Mouse (Mus musculus) embryonic fibroblast, embryonic 13.5 days (primary cell): ENCODE data around the gene Akap2. TPM values are rescaled to one million over a fixed set of nuclear protein-coding genes. Genes with fewer than 3 reads are reported as not detected.
"Not testable (repeated sequence)": the region's sequence is repeated elsewhere in the genome, so short reads cannot be mapped to it uniquely, and the experiment has no call there.

ENCODE experiments used
- H3K27ac ChIP-seq: 2 replicates; pipeline ENCODE4 v1.5.1; 2012; ENCODE audit warnings: low read length, control low read depth, inconsistent platforms; ENCODE audit not compliant: insufficient read depth
- H3K4me1 ChIP-seq: 2 replicates; pipeline ENCODE4 v1.6.1; 2011; ENCODE audit warnings: low read length; ENCODE audit not compliant: control insufficient read depth, insufficient read depth
- H3K4me3 ChIP-seq: 2 replicates; pipeline ENCODE4 v1.5.1; 2011; ENCODE audit warnings: mild to moderate bottlenecking, control low read depth, low read length; ENCODE audit not compliant: insufficient read depth
- CTCF ChIP-seq: IDR thresholded peaks from 2 replicates; pipeline ENCODE4 v1.5.1; 2011; ENCODE audit warnings: mild to moderate bottlenecking, control low read depth, low read length, moderate library complexity, borderline replicate concordance; ENCODE audit not compliant: insufficient read depth
- POLR2A ChIP-seq: IDR thresholded peaks from 2 replicates; pipeline ENCODE4 v1.6.1; 2011; ENCODE audit warnings: low read depth, mild to moderate bottlenecking, control low read depth, low read length, moderate library complexity
- polyA plus RNA-seq: library from polyadenylated mRNA; stranded (reverse); fragments of >200 nt; gene quantifications from 2 replicates; pipeline ENCODE4 v1.2.4, GENCODE M21; 2011; ENCODE audit warnings: low read depth; ENCODE audit not compliant: missing spikeins, insufficient read length

Gene Akap2
- polyA plus RNA-seq, 1 experiment = 127 TPM

- Histone ChIP-seq H3K27ac (peak overlapping the region; percentile 87), H3K4me3 (no peak overlapping the region), H3K4me1 (peaks cover 23% of the 10 kb centered on the region)
- no peak for TF ChIP-seq CTCF
- TF ChIP-seq POLR2A = no peak
These were observed 148.6 kb downstream of the Akap2 start for GRCm38 (mm10) chr4:57866088-57866487.

- TF ChIP-seq CTCF (no peak), POLR2A (no peak)
- Histone ChIP-seq H3K4me3 (no peak overlapping the region), H3K27ac (peak overlapping the region; percentile 87), H3K4me1 (peaks cover 21% of the 10 kb centered on the region)
These were observed 149.5 kb downstream of the Akap2 start for GRCm38 (mm10) chr4:57866990-57867389.

DNA sequence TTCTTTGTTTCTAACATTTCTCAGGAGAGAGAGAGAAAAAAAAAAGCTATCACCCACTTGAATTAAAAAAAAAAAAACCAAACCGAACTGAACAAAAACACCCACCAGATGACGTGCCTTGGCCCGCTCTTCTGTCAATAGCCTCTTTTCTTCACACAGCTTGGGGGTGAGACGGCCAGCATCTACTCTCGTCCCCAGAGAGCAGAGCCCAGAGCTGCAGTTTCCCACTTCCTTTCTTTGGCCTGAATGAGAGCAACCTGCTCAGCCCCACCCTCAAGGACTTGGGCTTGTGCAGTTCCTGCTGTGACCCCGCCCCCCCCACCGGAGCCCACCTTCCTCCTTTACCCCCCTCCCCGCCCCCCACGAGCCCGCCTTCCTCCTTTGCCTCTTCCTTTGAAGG lies 150.0 kb downstream of the Akap2 start:
- peak overlapping the region; percentile 87 for H3K27ac ChIP-seq
- peaks cover 17% of the 10 kb centered on the region for H3K4me1 ChIP-seq
- no peak for TF ChIP-seq CTCF
- TF ChIP-seq POLR2A = no peak
- no peak overlapping the region for H3K4me3 ChIP-seq

DNA sequence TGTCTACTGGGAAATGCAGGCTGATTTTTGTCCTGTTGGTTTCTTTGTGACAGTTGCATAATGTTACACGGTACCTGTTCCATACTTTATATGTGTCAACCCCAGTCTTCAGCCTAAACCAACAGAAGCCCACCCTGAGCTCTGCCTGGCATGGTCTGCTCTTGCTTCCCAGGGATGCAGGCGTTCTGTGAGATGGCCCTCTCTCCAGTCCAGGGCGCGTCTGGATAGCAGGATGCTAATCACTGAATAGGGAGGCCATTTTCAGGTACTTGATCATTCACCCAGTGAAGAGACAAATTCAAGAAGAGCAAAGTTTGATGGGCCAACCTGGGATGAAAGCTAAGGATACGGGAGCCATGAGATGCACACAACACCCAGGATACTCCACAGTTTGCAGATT lies 161.7 kb downstream of the Akap2 start:
- peaks cover 16% of the 10 kb centered on the region for H3K4me1 ChIP-seq
- no peak overlapping the region for H3K4me3 ChIP-seq
- H3K27ac ChIP-seq = no peak overlapping the region
- TF ChIP-seq CTCF (no peak), POLR2A (no peak)

GRCm38 (mm10) chr4:57879804-57880357 lies 162.4 kb downstream of the Akap2 start:
- Histone ChIP-seq H3K27ac (no peak overlapping the region), H3K4me3 (no peak overlapping the region), H3K4me1 (peaks cover 16% of the 10 kb centered on the region)
- TF ChIP-seq POLR2A (no peak), CTCF (peak; percentile 65; the same call in 1 of the 2 replicates)

DNA sequence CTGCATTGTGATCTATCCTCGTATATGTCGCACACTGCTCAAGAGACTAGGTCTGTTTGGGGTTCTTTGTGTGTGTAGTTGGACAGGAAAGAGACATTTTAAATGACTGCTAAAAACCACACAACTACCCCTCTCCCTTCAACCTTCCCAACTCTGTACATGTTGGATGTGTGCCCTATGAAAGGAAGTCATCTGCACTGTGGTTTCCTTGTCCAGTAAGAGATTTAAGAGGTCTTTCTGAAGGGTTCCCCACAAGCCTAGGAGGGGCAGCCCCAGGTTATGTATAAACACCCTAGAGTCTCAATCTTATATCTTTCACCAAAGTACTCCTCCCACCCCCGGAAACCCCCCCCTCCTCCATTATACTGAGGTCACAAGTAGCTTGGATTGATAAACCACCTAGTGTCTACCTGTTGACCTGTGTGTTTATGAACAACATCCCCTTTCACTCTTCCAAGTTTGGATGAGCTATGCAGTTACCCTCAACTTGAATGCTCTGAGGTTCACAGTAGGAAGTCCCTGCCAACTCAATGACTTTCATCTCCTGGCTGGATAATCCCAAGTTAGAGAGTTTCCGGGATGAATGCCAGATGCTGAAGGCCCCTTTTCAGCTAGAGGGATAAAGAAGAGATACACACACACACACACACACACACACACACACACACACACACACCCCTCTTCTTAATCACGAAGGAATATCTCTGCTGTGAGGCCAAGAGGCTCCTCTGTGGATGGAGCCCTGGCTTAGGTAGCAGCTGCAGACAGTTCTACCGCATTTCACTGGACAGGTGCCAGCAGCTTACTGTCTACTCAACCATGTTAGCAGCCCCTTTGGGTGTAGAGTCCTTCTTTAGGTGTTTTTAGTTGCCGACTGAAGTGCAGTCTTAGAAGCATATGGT lies 166.3 kb downstream of the Akap2 start:
- Histone ChIP-seq H3K4me3 (no peak overlapping the region), H3K27ac (no peak overlapping the region), H3K4me1 (peaks cover 21% of the 10 kb centered on the region)
- no peak for TF ChIP-seq CTCF

DNA sequence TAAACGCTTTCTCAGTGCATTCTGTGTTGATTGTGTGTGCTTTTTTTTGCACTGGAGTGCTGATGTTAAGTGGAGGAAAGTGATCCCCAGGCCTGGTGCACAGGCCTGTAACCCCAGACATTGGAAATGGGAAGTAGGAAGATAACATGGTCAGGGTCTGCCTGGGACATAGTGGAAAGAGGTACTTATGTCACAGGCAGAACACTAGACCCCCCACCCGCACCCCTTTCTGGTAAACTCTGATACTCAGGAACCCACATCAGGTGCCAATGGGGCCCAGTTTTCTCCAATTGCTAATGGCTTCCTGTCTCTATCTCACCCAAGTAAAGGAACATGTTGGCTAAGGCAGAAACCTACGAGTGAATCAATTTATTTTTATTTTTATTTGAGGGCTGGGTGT lies 167.1 kb downstream of the Akap2 start:
- no peak overlapping the region for H3K4me3 ChIP-seq
- peaks cover 19% of the 10 kb centered on the region for H3K4me1 ChIP-seq
- 0 out of 2 replicates have a peak overlapping the region, but pooled peaks have one; percentile 22 for H3K27ac ChIP-seq
- TF ChIP-seq CTCF (no peak), POLR2A (no peak)

DNA sequence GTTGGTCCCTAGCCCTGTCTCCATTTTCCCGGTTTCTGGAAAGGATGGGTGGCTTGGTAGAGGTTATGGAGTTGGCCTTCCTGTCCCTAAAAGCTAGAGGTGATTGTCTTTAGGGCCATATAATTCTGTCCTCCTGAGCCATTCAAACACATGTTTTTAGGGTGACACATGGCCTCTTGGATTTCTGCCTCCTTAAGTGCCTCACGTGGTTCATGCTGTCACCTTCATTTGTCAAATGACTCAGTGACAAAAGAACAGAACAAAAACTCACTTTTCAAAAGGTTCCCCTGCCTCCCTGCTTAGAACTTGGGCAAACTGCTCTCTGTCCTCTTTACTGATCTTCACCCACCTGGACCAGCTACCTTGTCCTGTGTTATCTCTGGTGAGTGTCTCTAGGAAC lies 167.7 kb downstream of the Akap2 start:
- H3K4me1 ChIP-seq = peaks cover 17% of the 10 kb centered on the region; the same call in 1 of the 2 replicates
- no peak overlapping the region for H3K4me3 ChIP-seq
- TF ChIP-seq POLR2A (no peak), CTCF (no peak)
- H3K27ac ChIP-seq = peak overlapping the region; percentile 26; the same call in 1 of the 2 replicates

DNA sequence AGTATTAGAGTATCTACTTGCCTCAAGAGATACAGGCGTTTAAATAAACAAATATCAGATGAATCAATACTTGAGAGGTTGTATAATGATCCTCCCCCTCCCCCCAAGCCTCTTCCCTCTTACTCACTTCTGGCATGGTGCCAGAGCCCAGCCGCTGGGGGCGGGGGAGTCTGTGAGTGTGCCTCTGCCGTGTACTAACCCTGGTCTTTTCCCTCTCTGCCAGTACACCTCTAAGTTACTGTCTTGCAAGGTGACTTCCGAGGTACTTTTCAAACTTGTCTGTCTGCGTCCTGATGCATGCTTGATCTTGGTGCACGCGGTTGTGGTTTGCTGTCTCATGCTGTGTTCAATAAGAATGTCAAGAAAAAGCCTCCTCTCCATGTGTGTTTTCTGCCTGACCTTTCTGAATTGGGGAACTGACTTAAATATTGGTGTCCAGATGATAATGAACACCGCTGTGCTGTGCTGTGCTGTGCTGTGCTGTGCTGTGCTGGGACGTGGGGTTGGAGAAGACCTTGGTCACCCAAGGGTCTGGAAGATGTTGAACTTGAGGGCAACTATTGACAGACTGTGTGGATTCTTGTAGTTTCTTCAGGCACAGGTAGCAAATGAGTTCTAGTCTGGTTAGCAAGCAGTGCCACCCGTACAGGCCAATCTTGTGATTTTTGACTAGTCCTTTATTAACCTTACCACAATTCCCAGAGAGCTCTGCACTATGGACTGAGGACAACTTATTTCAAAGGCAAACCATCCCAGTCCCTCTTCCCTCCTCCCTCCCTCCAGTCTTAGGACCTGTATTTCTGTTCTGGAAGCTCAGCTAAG lies 168.8 kb downstream of the Akap2 start:
- no peak overlapping the region for H3K27ac ChIP-seq
- peaks cover 14% of the 10 kb centered on the region; the same call in 1 of the 2 replicates for H3K4me1 ChIP-seq
- no peak overlapping the region for H3K4me3 ChIP-seq
- no peak for TF ChIP-seq CTCF
- TF ChIP-seq POLR2A = no peak

DNA sequence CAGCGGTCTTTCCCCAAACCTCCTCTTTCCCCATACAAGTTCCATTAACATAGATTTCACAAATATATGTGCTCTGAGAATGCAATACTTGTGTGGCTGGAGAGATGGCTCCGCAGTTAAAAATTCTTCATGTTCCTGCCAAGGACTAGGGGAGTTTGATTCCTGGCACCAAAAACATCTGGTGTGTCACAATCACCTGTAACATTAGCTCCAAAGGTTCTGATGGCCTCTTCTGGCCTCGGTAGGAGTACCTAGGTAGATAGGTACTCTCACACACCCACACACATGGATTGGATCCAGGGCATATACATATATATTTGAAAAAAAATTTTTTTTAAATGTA lies 169.4 kb downstream of the Akap2 start:
- Histone ChIP-seq H3K4me3 (no peak overlapping the region), H3K4me1 (peaks cover 13% of the 10 kb centered on the region; the same call in 1 of the 2 replicates)
- TF ChIP-seq CTCF = no peak
- no peak for TF ChIP-seq POLR2A

GRCm38 (mm10) chr4:57888246-57888645 lies 170.8 kb downstream of the Akap2 start:
- no peak for TF ChIP-seq CTCF
- no peak for TF ChIP-seq POLR2A
- Histone ChIP-seq H3K4me3 (no peak overlapping the region), H3K4me1 (peaks cover 12% of the 10 kb centered on the region; the same call in 1 of the 2 replicates), H3K27ac (no peak overlapping the region)

More for the DNA sequence above, 169.4 kb downstream of the Akap2 start:
- H3K27ac ChIP-seq = no peak overlapping the region

DNA sequence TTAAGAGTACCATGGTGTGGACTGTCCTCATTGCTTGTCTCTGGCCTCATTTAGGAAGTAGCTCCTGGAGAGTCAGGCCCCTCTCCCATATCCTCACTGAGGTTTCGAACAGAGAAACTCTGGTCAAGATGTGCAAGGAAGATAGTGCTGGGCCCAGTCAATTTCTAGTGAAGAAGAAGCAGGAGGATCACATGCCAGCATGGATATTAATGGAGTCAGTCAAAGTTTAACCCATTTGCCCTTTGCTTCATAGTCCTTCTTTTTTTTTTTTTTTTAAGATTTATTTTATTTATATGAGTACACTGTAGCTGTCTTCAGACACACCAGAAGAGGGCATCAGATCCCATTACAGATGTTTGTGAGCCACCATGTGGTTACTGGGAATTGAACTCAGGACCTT lies 171.5 kb downstream of the Akap2 start:
- not testable (repeated sequence) for H3K4me3 ChIP-seq, H3K27ac ChIP-seq
- peaks cover 12% of the 10 kb centered on the region; the same call in 1 of the 2 replicates for H3K4me1 ChIP-seq
